Mouse (Mus musculus) NIH3T3 (cell line): ENCODE data around the gene Zdhhc16.
A peak's percentile ranks its signal among the peaks of the same experiment; 100 is the strongest.

Experiments used
- DNase-seq: peaks from one replicate; pipeline ENCODE4 v3.0.0-alpha.2; 2012; ENCODE audit warnings: low read depth

Gene Zdhhc16

GRCm38 (mm10) chr19:41987206-41987605 is 53.9 kb downstream of the Zdhhc16 start:
- no peak for DNase-seq

DNA sequence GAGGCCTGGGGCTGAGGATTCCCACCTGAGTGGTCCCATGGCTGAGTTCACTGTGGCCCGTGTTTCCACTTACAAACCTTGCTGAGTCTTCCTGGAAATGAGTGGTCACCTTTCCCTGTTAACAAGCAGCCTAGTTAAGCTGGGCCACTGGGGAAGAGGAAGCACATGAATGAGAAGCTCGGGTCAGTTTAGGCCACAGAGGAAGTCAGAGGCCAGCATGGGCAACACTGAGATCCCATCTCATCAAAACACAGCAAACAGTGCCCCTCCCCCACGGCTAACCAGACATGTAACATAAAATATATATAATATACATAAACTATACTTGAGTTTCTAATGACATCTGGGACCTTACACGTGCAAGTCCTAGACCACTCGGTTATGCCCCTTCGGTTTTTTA is 56.5 kb downstream of the Zdhhc16 start:
- no peak for DNase-seq

DNA sequence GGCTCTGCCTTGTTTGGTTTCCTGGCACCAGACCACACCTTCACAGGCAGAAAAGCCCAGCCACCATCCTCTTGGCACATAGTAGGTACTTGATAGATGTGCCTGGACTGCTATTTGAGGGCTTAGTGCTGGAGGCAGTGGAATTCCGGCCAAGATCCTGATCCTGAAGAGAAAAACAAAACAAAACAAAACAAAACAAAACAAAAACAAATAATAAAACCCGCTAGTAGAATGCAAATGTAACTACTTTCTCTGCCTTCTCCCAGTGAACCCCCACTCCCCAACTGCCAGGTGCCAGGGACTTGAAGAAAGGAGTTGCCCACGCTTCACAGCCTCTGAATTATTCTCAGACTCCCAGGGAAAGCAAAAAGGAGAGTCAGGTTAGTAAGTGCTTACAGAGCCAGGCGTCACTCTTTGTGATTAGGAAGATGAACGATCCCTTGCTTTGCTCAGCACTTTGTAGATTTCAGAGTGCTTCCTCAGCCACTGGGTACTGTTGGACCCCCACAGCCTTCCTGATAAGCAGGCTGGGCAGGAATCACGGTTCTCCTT is 58.7 kb downstream of the Zdhhc16 start:
- DNase-seq, result no peak

- DNase-seq, result no peak
Observed at GRCm38 (mm10) chr19:41992971-41993370, 59.7 kb downstream of the Zdhhc16 start.

DNA sequence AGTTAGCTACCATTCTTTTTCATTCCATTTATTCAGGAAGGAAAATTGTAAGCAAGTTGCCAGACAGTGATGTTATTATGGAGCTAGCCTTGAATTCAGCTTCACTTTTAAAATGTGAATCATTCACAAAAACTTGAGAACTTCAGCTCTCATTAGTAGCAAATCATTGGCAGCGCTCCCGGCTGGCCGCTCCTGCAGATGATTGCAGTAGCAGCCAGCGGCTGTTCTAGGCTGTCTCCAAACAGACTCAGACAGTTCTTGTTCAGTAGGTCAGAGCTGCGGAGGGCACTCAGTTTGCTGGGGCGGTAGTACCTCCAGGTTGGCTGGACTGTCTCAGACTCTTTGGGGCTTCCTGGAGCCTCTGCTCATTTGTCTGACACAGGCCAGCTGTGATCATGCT is 60.2 kb downstream of the Zdhhc16 start:
- DNase-seq, result peak; percentile 98
